Mouse (Mus musculus) lung, adult 18-20 months (tissue): ENCODE data around the gene Rnls.

ENCODE experiments used
- DNase-seq, 2 experiments: peaks; one replicate each; pipeline ENCODE4 v3.0.0; 2022; ENCODE audit warnings: mixed read lengths in 2 of 2

Gene Rnls

DNA sequence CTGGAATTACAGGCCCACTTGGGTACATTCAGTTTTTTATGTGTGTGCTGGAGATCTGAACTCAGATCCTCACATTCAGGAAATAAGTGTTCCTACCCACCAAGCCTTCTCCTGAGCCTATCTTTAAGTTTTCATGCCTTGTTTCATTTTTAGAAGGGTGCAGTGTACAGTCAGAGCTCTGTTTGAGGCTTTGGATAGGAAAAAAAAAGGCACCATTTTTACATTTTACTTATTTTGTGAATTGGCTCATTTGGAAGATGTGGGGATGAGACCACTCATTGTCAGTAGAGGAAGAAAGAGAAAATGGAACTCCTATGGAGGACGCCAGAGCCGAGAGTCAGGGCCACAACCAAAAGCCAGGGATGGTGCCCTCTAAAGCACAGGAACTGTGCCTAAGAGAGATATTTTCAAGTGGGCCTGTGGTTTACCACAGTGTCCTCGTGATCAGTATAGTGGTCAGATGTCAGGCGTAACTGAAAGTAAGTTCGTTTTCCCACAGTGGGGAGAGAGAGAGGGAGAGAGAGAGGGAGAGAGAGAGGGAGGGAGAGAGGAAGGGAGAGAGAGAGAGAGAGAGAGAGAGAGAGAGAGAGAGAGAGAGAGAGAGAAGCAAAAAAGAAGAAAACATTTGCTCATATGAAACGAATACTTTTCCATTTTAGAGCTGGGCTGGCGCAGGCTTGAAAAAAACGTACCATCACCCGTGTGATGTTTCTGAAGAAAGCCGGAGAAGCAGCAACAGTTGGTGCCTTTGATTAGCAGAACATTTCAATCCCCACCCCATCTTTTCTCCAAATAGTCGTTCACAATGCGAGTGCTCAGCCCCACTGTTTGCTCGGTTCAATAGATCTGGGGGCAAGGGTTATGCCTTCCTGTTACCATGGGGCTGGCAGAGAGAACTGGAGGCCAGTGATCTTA lies 290.7 kb downstream of the Rnls start:
- peak; percentile 40 to 54 for DNase-seq

DNA sequence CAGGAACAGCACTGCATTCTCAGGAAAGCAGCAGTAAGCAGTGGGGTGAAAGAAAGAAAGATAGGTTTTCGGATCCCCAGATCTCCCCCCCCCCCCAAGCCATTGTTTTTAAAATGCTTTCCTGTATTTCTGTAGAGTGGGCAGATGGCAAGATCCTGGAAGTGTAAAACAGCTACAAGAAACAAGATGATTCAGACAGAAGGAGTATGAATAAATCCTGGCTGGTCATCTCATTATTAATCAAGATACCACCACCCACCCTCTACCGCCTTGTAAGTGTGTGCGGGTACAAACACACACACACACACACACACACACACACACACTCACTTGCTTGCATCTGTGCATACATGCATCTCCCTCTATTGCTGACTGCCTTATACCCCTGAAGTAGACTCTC lies 291.5 kb downstream of the Rnls start:
- DNase-seq = no peak

DNA sequence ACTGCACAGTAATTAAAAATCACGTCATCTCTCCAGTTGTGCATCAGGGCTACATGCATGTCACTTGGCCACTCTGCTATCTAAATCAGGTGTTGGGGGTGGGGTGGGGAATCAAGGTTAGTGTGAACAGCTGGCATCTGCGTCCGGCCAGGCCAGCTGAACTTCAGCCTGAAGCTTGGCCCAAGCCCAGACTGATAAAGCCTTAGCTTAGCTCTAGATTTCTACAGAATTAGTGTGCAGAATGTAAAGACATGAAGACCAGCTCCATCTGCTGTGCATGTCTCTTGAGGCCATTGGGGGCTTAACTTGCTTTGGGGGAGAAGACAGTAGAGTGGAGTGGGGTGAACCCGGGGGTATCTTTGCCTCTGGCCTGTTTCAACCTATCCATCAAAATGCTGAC lies 292.1 kb downstream of the Rnls start:
- no peak for DNase-seq

DNA sequence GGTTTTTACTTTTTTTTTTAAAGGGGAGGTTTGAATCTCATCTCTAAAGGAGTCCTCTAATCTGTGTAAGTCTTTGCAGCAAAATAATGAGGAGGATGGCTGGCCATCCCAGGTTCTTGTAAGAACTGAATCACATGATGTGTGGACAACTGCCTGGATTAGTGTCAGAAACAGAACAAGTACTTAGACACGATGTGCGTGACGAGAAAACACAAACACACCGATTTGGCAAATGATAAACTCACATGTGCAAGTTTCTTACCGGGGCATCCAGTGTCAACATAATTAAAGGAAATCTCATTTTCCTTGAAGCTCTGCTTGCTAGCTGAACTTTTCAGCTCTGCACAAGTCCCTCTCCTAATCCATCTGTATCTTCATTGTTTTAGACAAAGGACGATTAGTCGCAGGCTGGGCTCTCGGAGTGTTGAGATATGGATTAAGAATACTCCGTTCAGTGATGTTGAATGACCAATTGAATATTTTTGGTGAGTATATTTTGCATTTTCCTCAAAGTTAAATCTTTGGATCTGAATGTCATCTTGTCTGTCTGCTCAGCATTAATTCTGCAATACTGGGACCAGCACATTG lies 292.8 kb downstream of the Rnls start:
- DNase-seq = no peak

DNA sequence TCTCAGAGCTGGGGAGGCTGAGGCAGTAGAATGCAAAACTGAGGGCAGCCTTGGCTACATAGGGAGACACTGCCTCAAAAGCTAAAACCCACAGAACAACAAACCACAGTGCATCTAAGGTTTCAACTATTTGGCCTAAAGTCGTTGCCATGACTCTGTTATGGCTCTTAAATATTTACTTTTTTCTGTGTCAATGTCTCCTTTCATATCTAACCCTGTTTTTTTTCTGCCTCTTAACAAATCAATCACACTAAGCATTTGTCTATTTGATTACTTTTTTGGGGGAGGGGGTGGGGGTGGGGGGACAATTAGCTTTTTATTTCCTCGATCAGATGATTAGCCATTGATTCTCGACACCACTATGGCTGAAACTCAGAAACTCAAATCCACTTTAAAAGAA lies 294.4 kb downstream of the Rnls start:
- DNase-seq = no peak

DNA sequence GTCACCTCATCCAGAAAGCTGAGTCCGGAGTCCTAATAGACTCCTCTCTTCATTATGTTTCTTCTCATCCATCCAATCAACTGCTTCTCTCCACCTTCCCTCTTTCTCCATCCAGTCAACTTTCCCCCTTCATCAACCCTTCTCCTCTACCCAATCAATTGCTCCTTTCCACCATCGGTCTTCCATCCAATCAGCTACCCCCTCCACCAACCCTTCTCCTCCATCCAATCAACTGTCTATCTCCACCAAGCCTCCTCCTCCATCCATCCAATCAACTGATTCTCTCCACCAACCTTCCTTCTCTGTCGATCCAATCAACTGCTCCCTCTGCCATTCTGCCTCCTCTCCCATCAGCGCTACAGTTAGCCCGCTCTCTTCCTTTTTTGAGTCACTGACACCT lies 295.5 kb downstream of the Rnls start:
- DNase-seq = no peak

DNA sequence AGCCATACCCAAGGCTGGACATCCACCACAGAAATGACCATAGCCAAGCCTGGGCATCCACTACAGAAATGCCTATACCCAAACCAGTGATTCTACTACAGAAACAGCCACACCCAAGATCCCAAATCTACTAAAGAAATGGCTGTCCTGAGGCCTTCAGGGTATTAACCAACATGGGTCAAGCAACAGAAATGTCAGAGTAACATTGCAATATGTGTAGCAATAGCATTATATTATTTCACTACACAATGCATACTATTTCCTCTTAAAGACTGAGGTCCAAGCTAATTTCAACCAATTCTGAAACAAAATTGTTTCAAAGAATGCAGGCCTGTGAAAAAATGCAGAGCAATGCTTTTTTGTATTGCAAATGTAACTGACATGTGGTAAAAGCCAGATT lies 299.5 kb downstream of the Rnls start:
- no peak for DNase-seq

DNA sequence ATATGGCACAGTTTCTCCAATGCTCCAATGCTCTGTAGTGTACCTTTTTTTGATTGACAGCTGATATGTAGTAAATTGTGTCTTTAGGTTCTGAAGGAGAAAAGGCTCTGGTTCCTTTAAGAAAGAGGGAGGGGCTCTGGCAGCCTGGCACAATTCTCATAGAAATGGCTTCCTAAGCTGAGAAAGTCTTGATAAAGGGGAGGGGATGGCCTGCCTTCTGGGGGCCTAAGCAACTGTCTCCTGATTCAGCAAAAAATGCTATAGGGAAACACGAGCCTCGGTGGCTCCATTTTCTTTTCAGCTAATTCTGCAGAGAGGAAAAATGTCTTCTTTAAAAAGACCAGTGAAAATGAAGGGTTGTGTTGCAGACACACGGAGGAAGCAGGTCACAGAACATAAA lies 300.8 kb downstream of the Rnls start:
- no peak for DNase-seq

DNA sequence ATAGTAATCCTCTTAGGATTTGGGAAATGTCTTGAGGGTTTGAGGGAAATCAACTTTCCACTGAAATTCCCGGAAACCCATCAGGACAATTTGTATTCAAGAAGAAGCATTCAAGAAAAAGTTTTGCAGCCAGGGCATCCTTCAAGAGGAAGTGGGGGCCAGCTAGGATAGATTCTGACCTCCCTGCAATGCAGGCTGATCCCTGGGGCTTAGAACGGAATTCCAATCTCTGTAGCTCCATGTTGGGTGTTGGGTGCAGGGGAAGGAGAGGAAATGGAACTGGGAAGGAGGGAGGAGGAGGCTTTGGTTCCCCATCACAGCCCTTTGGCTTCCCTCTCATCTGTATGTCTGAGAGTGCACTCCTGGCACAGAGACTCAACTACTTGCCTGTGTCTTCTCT lies 303.2 kb downstream of the Rnls start:
- no peak for DNase-seq

DNA sequence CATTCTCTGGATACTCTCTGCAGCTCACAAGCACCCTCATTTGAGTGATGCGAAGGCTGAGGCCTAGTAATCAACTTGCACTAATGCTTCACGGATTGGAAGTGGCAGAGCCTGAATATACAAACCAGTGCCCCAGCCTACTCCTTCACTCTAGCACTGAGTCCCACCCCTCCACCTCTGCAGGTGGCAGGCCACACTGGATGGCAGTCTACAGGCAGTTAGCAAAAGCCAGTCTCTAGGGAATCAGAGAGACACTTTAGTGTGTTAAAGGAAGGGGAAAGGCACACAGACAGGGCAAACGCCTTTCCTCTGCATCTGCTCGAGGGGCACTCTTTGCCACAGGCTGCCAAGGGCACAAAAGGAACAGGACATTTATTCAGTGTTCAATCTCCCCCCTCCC lies 304.1 kb downstream of the Rnls start:
- no peak for DNase-seq
